Mouse (Mus musculus): ENCODE measurements around the gene Tsc22d2. TPM values are rescaled to one million over a fixed set of nuclear protein-coding genes. Genes with fewer than 3 reads are reported as not detected.

The Tsc22d2 gene
- total and polyA plus RNA-seq, 3 experiments = 15.8 to 37.2 (median 27.9) TPM

DNA sequence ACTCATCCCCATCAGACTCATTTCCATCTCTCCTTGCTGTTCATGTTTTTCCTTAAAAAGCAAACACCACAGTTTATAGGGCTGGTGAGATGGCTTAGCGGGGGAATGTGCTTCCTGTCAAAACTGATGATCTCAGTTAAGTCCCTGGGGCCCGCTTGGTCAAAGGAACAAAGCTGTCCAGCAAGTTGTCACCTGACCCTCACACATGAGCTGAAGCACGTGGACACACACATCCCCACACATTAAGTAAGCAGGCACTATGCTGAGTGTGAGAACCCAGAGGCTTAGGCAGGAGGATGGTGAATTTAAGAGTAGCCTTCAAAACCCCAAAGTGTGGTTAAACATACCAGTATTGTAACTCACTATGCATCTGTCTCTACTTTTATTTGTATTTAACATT lies 14.6 kb upstream of the Tsc22d2 start:
- no peak for ATAC-seq (ENCODE audit: extremely low read depth, insufficient number of reproducible peaks, low FRiP score, poor library complexity, severe bottlenecking)
- Histone ChIP-seq H3K27me3 (ENCODE audit: insufficient read depth, low read length) (peaks cover 4% of the 10 kb centered on the region), H3K4me1 (ENCODE audit: insufficient read depth, low read depth, low read length) (no peaks in the 10 kb centered on the region; the same call in 1 of the 2 replicates), H3K4me3 (ENCODE audit: low read depth, low read length) (no peak overlapping the region), H3K36me3 (replicated peaks) (no peaks in the 10 kb centered on the region), H3K9me3 (replicated peaks) (no peaks in the 10 kb centered on the region)
- TF ChIP-seq POLR2AphosphoS5 (IDR thresholded peaks at IDR 0.05; ENCODE audit: insufficient replicate concordance, low read depth, low read length) = no peak
- TF ChIP-seq CTCF (IDR thresholded peaks at IDR 0.05; ENCODE audit: low read depth, low read length) = no peak
- TF ChIP-seq GATA2 (IDR thresholded peaks at IDR 0.05; ENCODE audit: borderline replicate concordance, low read depth, low read length) = no peak
- no peak for TF ChIP-seq TAL1 (conservative IDR thresholded peaks at IDR 0.05; ENCODE audit: low read depth, low read length)
- TF ChIP-seq GATA1 (IDR thresholded peaks at IDR 0.05; ENCODE audit: borderline replicate concordance, low read length) = no peak
- no peak for DNase-seq (ENCODE audit: low spot score)

- Histone ChIP-seq H3K4me1 (ENCODE audit: insufficient read depth, low read depth, low read length) (peaks cover 4% of the 10 kb centered on the region), H3K27me3 (ENCODE audit: insufficient read depth, low read length) (no peaks in the 10 kb centered on the region), H3K4me3 (ENCODE audit: low read depth, low read length) (no peak overlapping the region), H3K9me3 (replicated peaks) (no peaks in the 10 kb centered on the region), H3K36me3 (replicated peaks) (peaks cover 9% of the 10 kb centered on the region)
- no peak for ATAC-seq (ENCODE audit: extremely low read depth, insufficient number of reproducible peaks, low FRiP score, poor library complexity, severe bottlenecking)
- DNase-seq (ENCODE audit: low spot score) = no peak
- no peak for TF ChIP-seq GATA2 (IDR thresholded peaks at IDR 0.05; ENCODE audit: borderline replicate concordance, low read depth, low read length)
- no peak for TF ChIP-seq CTCF (IDR thresholded peaks at IDR 0.05; ENCODE audit: low read depth, low read length)
- no peak for TF ChIP-seq TAL1 (conservative IDR thresholded peaks at IDR 0.05; ENCODE audit: low read depth, low read length)
- no peak for TF ChIP-seq POLR2AphosphoS5 (IDR thresholded peaks at IDR 0.05; ENCODE audit: insufficient replicate concordance, low read depth, low read length)
- TF ChIP-seq GATA1 (IDR thresholded peaks at IDR 0.05; ENCODE audit: borderline replicate concordance, low read length) = no peak
Measured at GRCm38 (mm10) chr3:58411669-58412068, 2.8 kb upstream of the Tsc22d2 start.

DNA sequence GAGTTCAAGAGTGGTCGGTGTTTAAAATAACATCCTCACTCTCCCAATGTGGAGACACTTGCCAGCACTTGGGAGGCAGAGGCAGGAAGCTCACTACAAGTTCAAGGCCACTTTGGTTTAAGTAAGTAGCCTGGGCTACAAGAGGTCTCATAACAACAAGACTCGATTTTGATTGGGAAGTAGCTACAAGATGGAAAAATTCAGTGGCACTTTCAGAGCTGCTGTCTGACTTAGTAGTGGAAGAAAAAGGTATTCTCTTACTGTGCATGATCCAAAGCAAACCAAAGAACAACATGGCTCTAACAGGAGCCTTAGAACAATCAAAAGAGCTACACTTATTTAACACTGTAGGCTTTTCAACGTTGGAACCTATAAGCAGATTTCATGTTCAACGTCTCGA lies 844 bp upstream of the Tsc22d2 start:
- DNase-seq (ENCODE audit: low spot score) (no peak), ATAC-seq (ENCODE audit: extremely low read depth, insufficient number of reproducible peaks, low FRiP score, poor library complexity, severe bottlenecking) (no peak)
- Histone ChIP-seq H3K4me3 (ENCODE audit: low read depth, low read length) (peak overlapping the region; percentile 98; the same call in 1 of the 2 replicates), H3K4me1 (ENCODE audit: insufficient read depth, low read depth, low read length) (peaks cover 10% of the 10 kb centered on the region), H3K27me3 (ENCODE audit: insufficient read depth, low read length) (no peaks in the 10 kb centered on the region), H3K36me3 (replicated peaks) (peaks cover 17% of the 10 kb centered on the region), H3K9me3 (replicated peaks) (no peaks in the 10 kb centered on the region)
- TF ChIP-seq CTCF (IDR thresholded peaks at IDR 0.05; ENCODE audit: low read depth, low read length) (no peak), GATA1 (IDR thresholded peaks at IDR 0.05; ENCODE audit: borderline replicate concordance, low read length) (no peak), GATA2 (IDR thresholded peaks at IDR 0.05; ENCODE audit: borderline replicate concordance, low read depth, low read length) (no peak), TAL1 (conservative IDR thresholded peaks at IDR 0.05; ENCODE audit: low read depth, low read length) (no peak), POLR2AphosphoS5 (IDR thresholded peaks at IDR 0.05; ENCODE audit: insufficient replicate concordance, low read depth, low read length) (no peak)

DNA sequence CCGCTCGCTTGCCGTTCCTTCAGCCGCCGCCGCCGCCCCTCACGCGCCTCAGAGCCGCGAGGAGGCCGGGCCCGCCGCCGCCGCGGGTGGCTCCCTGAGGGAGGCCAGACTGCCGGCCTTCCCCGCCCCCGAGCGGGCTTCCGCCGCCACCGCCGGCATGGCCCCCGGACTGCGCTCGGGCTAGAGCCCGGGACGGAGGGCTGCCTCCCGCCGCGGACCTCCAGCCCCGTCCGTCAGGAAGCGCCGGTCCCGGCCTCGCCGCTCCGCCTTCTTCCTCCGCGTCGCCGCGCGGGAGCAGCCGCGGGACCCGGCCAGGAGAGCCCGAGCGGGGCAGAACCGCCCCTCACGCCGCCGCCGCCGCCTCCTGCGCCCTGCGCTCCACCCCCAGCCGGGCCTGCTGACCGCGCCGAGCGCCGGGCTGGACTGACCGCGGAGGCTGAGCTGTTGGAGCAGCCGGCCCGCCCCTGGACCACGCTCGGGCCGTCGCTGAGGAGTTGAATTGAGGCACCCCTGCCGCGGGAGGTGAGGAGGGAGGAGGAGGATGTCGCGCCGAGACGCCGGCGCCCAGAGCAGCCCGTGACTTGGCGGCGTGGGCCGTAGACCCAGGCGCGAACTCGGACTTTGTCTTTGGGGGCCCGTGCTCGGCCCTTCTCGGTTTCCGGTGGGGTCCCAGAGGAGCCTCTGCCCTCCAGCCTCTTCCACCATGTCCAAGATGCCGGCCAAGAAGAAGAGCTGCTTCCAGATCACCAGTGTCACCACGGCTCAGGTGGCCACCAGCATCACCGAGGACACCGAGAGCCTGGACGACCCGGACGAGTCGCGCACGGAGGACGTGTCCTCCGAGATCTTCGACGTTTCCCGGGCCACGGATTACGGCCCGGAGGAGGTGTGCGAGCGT lies 720 bp downstream of the Tsc22d2 start:
- ATAC-seq (ENCODE audit: extremely low read depth, insufficient number of reproducible peaks, low FRiP score, poor library complexity, severe bottlenecking) (no peak), DNase-seq (ENCODE audit: low spot score) (peak; percentile 50)
- peaks cover 11% of the 10 kb centered on the region for H3K4me1 ChIP-seq (ENCODE audit: insufficient read depth, low read depth, low read length)
- peaks cover 17% of the 10 kb centered on the region for H3K36me3 ChIP-seq (replicated peaks)
- H3K4me3 ChIP-seq (ENCODE audit: low read depth, low read length) = peak overlapping the region; percentile 98
- no peaks in the 10 kb centered on the region for H3K27me3 ChIP-seq (ENCODE audit: insufficient read depth, low read length)
- TF ChIP-seq CTCF (IDR thresholded peaks at IDR 0.05; ENCODE audit: low read depth, low read length) = no peak
- no peak for TF ChIP-seq TAL1 (conservative IDR thresholded peaks at IDR 0.05; ENCODE audit: low read depth, low read length)
- TF ChIP-seq GATA2 (IDR thresholded peaks at IDR 0.05; ENCODE audit: borderline replicate concordance, low read depth, low read length) = no peak
- no peak for TF ChIP-seq GATA1 (IDR thresholded peaks at IDR 0.05; ENCODE audit: borderline replicate concordance, low read length)
- no peaks in the 10 kb centered on the region for H3K9me3 ChIP-seq (replicated peaks)

DNA sequence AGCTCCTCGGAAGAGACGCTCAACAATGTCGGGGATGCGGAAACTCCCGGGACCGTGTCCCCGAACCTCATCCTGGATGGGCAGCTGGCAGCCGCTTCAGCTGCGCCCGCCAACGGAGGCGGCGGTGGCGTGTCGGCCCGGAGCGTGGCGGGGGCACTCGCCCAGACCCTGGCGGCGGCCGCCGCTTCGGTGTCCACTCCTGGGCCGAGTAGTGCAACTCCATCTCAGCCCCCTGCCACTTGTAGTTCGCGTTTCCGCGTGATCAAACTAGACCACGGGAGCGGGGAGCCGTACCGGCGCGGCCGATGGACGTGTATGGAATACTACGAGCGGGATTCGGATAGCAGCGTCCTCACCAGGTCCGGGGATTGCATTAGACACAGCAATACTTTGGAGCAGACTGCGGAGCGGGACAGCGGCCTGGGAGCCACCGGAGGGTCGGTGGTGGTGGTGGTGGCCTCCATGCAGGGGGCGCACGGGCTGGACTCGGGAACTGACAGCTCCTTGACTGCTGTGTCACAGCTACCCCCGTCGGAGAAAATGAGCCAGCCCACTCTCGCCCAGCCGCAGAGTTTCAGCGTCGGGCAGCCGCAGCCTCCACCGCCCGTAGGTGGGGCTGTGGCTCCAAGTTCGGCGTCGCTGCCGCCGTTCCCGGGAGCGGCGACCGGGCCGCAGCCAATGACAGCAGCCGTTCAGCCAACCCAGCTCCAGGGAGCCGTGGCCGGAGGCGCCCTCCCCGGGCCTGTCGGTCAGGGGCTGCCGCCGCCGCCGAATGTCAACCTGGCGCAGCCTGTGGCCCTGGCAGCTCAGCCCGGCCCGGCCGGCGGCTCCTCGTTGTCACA lies 1.6 kb downstream of the Tsc22d2 start:
- ATAC-seq (ENCODE audit: extremely low read depth, insufficient number of reproducible peaks, low FRiP score, poor library complexity, severe bottlenecking) (peak; percentile 62), DNase-seq (ENCODE audit: low spot score) (peak; percentile 78)
- no peaks in the 10 kb centered on the region for H3K9me3 ChIP-seq (replicated peaks)
- peaks cover 12% of the 10 kb centered on the region for H3K4me1 ChIP-seq (ENCODE audit: insufficient read depth, low read depth, low read length)
- no peaks in the 10 kb centered on the region for H3K27me3 ChIP-seq (ENCODE audit: insufficient read depth, low read length)
- TF ChIP-seq TAL1 (conservative IDR thresholded peaks at IDR 0.05; ENCODE audit: low read depth, low read length) = no peak
- peak; percentile 12; the same call in 1 of the 2 replicates for TF ChIP-seq CTCF (IDR thresholded peaks at IDR 0.05; ENCODE audit: low read depth, low read length)
- peaks cover 17% of the 10 kb centered on the region for H3K36me3 ChIP-seq (replicated peaks)
- H3K4me3 ChIP-seq (ENCODE audit: low read depth, low read length) = peak overlapping the region; percentile 98

Data from G1E (cell line).